Mouse (Mus musculus) MEL (cell line): ENCODE measurements around the gene Micall1. TPM values are rescaled to one million over a fixed set of nuclear protein-coding genes. Genes with fewer than 3 reads are reported as not detected.

Experiments
- DNase-seq: peaks from one replicate; pipeline ENCODE4 v3.0.0; 2011; ENCODE audit warnings: low read depth, low spot score
- H3K27ac ChIP-seq: 2 replicates; pipeline ENCODE4 v1.5.1; 2012; ENCODE audit warnings: low read depth, mild to moderate bottlenecking, control low read depth, low read length, moderate library complexity; ENCODE audit not compliant: control insufficient read depth
- H3K27me3 ChIP-seq, 2 experiments: fragments of 150-350 bp in 1 of 2; sonication (generic) in 1 of 2; 2 replicates each; pipeline ENCODE4 v1.6.1; 2012; ENCODE audit warnings: low read length in 2 of 2, mild to moderate bottlenecking in 2 of 2, improper control_type of control experiment in 1 of 2, moderate library complexity in 1 of 2; ENCODE audit not compliant: insufficient read depth in 2 of 2, control insufficient read depth in 1 of 2
- H3K36me3 ChIP-seq, 2 experiments: 2 replicates each; pipeline ENCODE4 v1.6.1; 2012 to 2014; ENCODE audit warnings: low read length in 2 of 2, improper control_type of control experiment in 1 of 2, inconsistent platforms in 1 of 2, mild to moderate bottlenecking in 1 of 2; ENCODE audit not compliant: insufficient read depth in 2 of 2, control insufficient read depth in 1 of 2
- H3K4me1 ChIP-seq, 2 experiments: fragments of 150-350 bp in 1 of 2; sonication (generic) in 1 of 2; 2 replicates each; pipeline ENCODE4 v1.6.1; 2012; ENCODE audit warnings: low read length in 2 of 2, improper control_type of control experiment in 1 of 2, mild to moderate bottlenecking in 1 of 2; ENCODE audit not compliant: insufficient read depth in 2 of 2, control insufficient read depth in 1 of 2
- H3K4me3 ChIP-seq, 2 experiments: fragments of 150-350 bp in 1 of 2; sonication (generic) in 1 of 2; 2 replicates each; pipeline ENCODE4 v1.5.1; 2012; ENCODE audit warnings: low read depth in 2 of 2, low read length in 2 of 2, mild to moderate bottlenecking in 2 of 2, moderate library complexity in 2 of 2, control low read depth in 1 of 2, improper control_type of control experiment in 1 of 2; ENCODE audit not compliant: control insufficient read depth in 1 of 2, insufficient read depth in 1 of 2
- H3K79me2 ChIP-seq: 2 replicates; pipeline ENCODE4 v1.6.1; 2012; ENCODE audit warnings: mild to moderate bottlenecking, low read length, moderate library complexity; ENCODE audit not compliant: control insufficient read depth, poor library complexity, insufficient read depth
- H3K9ac ChIP-seq: 2 replicates; pipeline ENCODE4 v1.6.1; 2012; ENCODE audit warnings: low read depth, mild to moderate bottlenecking, control low read depth, low read length, moderate library complexity; ENCODE audit not compliant: control insufficient read depth, poor library complexity, severe bottlenecking
- H3K9me3 ChIP-seq: fragments of 150-350 bp; sonication (generic); replicated peaks from 2 replicates; pipeline ENCODE4 v1.6.1; 2012; ENCODE audit warnings: mild to moderate bottlenecking, low read length, improper control_type of control experiment, moderate library complexity; ENCODE audit not compliant: insufficient read depth
- BHLHE40 ChIP-seq: IDR thresholded peaks from 2 replicates; pipeline ENCODE4 v1.6.1; 2012; ENCODE audit warnings: low read depth, mild to moderate bottlenecking, inconsistent platforms, low read length, improper control_type of control experiment, borderline replicate concordance
- CHD1 ChIP-seq: IDR thresholded peaks from 2 replicates; pipeline ENCODE4 v1.6.1; 2012; ENCODE audit warnings: low read depth, mild to moderate bottlenecking, inconsistent platforms, low read length, improper control_type of control experiment
- CHD2 ChIP-seq: IDR thresholded peaks from 2 replicates; pipeline ENCODE4 v1.6.1; 2011; ENCODE audit warnings: low read length, improper control_type of control experiment
- CTCF ChIP-seq, 3 experiments: IDR thresholded peaks in 2 of 3; conservative IDR thresholded peaks in 1 of 3; 2 replicates each; pipeline ENCODE4 v1.5.1; 2011 to 2012; ENCODE audit warnings: low read length in 3 of 3, low read depth in 2 of 3, mild to moderate bottlenecking in 2 of 3, improper control_type of control experiment in 1 of 3, inconsistent platforms in 1 of 3, mixed read lengths in 1 of 3, moderate library complexity in 1 of 3; ENCODE audit not compliant: control insufficient read depth in 1 of 3, insufficient read depth in 1 of 3, poor library complexity in 1 of 3, severe bottlenecking in 1 of 3
- E2F4 ChIP-seq: IDR thresholded peaks from 2 replicates; pipeline ENCODE4 v1.6.1; 2011; ENCODE audit warnings: low read depth, low read length, improper control_type of control experiment, borderline replicate concordance
- ELF1 ChIP-seq: IDR thresholded peaks from 2 replicates; pipeline ENCODE4 v1.6.1; 2014; ENCODE audit warnings: low read depth, mild to moderate bottlenecking, inconsistent platforms, low read length, improper control_type of control experiment, moderate library complexity
- EP300 ChIP-seq, 2 experiments: IDR thresholded peaks; 2 replicates each; pipeline ENCODE4 v1.6.1; 2011; ENCODE audit warnings: improper control_type of control experiment in 2 of 2, low read length in 2 of 2, low read depth in 1 of 2, mild to moderate bottlenecking in 1 of 2
- ETS1 ChIP-seq: IDR thresholded peaks from 2 replicates; pipeline ENCODE4 v1.6.1; 2012; ENCODE audit warnings: low read depth, mild to moderate bottlenecking, inconsistent platforms, low read length, improper control_type of control experiment, moderate library complexity
- GATA1 ChIP-seq: IDR thresholded peaks from 2 replicates; pipeline ENCODE4 v1.6.1; 2011; ENCODE audit warnings: low read depth, low read length, improper control_type of control experiment
- KAT2A ChIP-seq: conservative IDR thresholded peaks from 2 replicates; pipeline ENCODE4 v1.6.1; 2012; ENCODE audit warnings: low read depth, low read length, improper control_type of control experiment, inconsistent platforms
- MAFK ChIP-seq: IDR thresholded peaks from 2 replicates; pipeline ENCODE4 v1.6.1; 2011; ENCODE audit warnings: low read depth, mild to moderate bottlenecking, low read length, improper control_type of control experiment, borderline replicate concordance
- MAX ChIP-seq: IDR thresholded peaks from 2 replicates; pipeline ENCODE4 v1.6.1; 2011; ENCODE audit warnings: low read length, improper control_type of control experiment
- MXI1 ChIP-seq: IDR thresholded peaks from 2 replicates; pipeline ENCODE4 v1.6.1; 2011; ENCODE audit warnings: mild to moderate bottlenecking, low read depth, low read length, improper control_type of control experiment
- NELFE ChIP-seq: IDR thresholded peaks from 2 replicates; pipeline ENCODE4 v1.6.1; 2011; ENCODE audit warnings: low read depth, low read length, improper control_type of control experiment
- NRF1 ChIP-seq: IDR thresholded peaks from 2 replicates; pipeline ENCODE4 v1.6.1; 2014; ENCODE audit warnings: low read depth, mild to moderate bottlenecking, inconsistent platforms, low read length, improper control_type of control experiment, moderate library complexity; ENCODE audit not compliant: poor library complexity, insufficient read depth, severe bottlenecking
- POLR2A ChIP-seq, 2 experiments: IDR thresholded peaks; 2 replicates each; pipeline ENCODE4 v1.6.1; 2011 to 2012; ENCODE audit warnings: low read length in 2 of 2, mild to moderate bottlenecking in 2 of 2, control low read depth in 1 of 2, improper control_type of control experiment in 1 of 2, low read depth in 1 of 2, moderate library complexity in 1 of 2; ENCODE audit not compliant: control insufficient read depth in 1 of 2, insufficient read depth in 1 of 2, poor library complexity in 1 of 2
- RAD21 ChIP-seq: IDR thresholded peaks from 2 replicates; pipeline ENCODE4 v1.6.1; 2011; ENCODE audit warnings: mild to moderate bottlenecking, low read depth, low read length, improper control_type of control experiment
- RCOR1 ChIP-seq: IDR thresholded peaks from 2 replicates; pipeline ENCODE4 v1.6.1; 2012; ENCODE audit warnings: low read depth, mild to moderate bottlenecking, inconsistent platforms, low read length, improper control_type of control experiment
- SIN3A ChIP-seq: IDR thresholded peaks from 2 replicates; pipeline ENCODE4 v1.6.1; 2012; ENCODE audit warnings: low read length, improper control_type of control experiment, inconsistent platforms
- TBP ChIP-seq: IDR thresholded peaks from 2 replicates; pipeline ENCODE4 v1.8.0; 2011; ENCODE audit warnings: low read depth, low read length, improper control_type of control experiment
- UBTF ChIP-seq: IDR thresholded peaks from 2 replicates; pipeline ENCODE4 v1.6.1; 2012; ENCODE audit warnings: low read depth, mild to moderate bottlenecking, inconsistent platforms, low read length, improper control_type of control experiment, moderate library complexity, borderline replicate concordance; ENCODE audit not compliant: insufficient read depth
- USF1 ChIP-seq: IDR thresholded peaks from 2 replicates; pipeline ENCODE4 v1.6.1; 2014; ENCODE audit warnings: low read depth, mild to moderate bottlenecking, inconsistent platforms, low read length, improper control_type of control experiment, moderate library complexity
- USF2 ChIP-seq, 2 experiments: IDR thresholded peaks; 2 replicates each; pipeline ENCODE4 v1.6.1; 2011 to 2012; ENCODE audit warnings: improper control_type of control experiment in 2 of 2, low read length in 2 of 2, borderline replicate concordance in 1 of 2, inconsistent platforms in 1 of 2, low read depth in 1 of 2, mild to moderate bottlenecking in 1 of 2; ENCODE audit not compliant: insufficient read depth in 1 of 2
- ZC3H11A ChIP-seq: IDR thresholded peaks from 2 replicates; pipeline ENCODE4 v1.6.1; 2012; ENCODE audit warnings: low read depth, mild to moderate bottlenecking, inconsistent platforms, low read length, improper control_type of control experiment
- ZKSCAN1 ChIP-seq: IDR thresholded peaks from 2 replicates; pipeline ENCODE4 v1.6.1; 2012; ENCODE audit warnings: low read depth, mild to moderate bottlenecking, inconsistent platforms, low read length, improper control_type of control experiment, moderate library complexity
- ZMIZ1 ChIP-seq: IDR thresholded peaks from 2 replicates; pipeline ENCODE4 v1.6.1; 2012; ENCODE audit warnings: low read depth, mild to moderate bottlenecking, inconsistent platforms, low read length, improper control_type of control experiment, moderate library complexity
- ZNF384 ChIP-seq: IDR thresholded peaks from 2 replicates; pipeline ENCODE4 v1.6.1; 2012; ENCODE audit warnings: low read depth, mild to moderate bottlenecking, inconsistent platforms, low read length, improper control_type of control experiment
- polyA plus RNA-seq, 2 experiments: library from polyadenylated mRNA; stranded (reverse) in 1 of 2; unstranded in 1 of 2; fragments of >175 nt in 1 of 2; fragments of >200 nt in 1 of 2; gene quantifications; 2 replicates each; pipeline versions ENCODE4 v1.2.1 to v1.2.4; 2012; ENCODE audit warnings: low replicate concordance in 2 of 2, low read depth in 1 of 2; ENCODE audit not compliant: insufficient read length in 2 of 2, insufficient read depth in 1 of 2, missing spikeins in 1 of 2
- total RNA-seq: library from RNA; depleted of rRNA; stranded (reverse); fragments of 300-350 nt; gene quantifications from 2 replicates; pipeline ENCODE4 v1.2.3, GENCODE M21; 2012

Micall1 gene
- total and polyA plus RNA-seq, 3 experiments: 4.8 to 13.5 TPM; not detected in 1

DNA sequence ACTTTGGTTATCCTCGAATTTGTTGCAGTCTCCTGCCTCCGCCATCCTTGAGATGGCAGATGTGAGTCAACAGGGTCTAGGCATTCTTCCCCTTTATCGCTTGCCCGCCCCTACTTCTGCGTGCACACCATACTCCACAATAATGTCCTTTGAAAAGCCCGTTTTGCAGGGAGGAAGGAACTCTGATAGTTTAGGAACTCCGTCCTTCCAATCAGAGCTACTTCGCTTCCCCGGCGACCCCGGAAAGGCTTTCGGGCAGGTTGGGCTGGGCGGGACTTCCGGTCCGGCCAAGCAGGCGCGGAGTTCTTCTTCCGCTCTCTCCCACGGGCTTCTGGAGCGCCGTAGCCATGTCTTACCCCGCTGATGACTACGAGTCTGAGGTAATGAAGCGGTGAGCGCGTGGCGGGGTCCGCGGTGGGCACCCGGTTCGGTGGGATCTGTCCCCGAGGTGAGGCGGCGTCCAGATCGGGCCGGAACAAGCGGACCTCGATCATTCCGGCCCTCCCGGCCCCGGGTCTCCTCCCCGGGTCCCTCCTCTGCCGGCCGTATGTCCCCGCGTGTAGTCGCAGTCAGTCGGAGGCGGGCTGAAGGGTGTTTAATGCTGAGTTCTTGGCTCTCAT lies 33.7 kb upstream of the Micall1 start, which contains the start of gene Eif3l (continued):
- TF ChIP-seq POLR2A (IDR thresholded peaks at IDR 0.05; ENCODE audit: control insufficient read depth in 1 of 2, insufficient read depth in 1 of 2, low read depth in 1 of 2, low read length in 2 of 2, poor library complexity in 1 of 2) (peak; percentile 61 to 94; a peak in 3 of 4 replicates), ZMIZ1 (no peak; the same call in 1 of the 2 replicates), MAX (no peak; the same call in none of the 2 replicates), CHD2 (peak; percentile 74), NRF1 (peak; percentile 66), ZNF384 (no peak), ELF1 (peak; percentile 93), USF2 (IDR thresholded peaks at IDR 0.05; ENCODE audit: borderline replicate concordance in 1 of 2, insufficient read depth in 1 of 2, low read depth in 1 of 2, low read length in 2 of 2) (no peak), UBTF (no peak)
- TF ChIP-seq, all 39 proteins: peak for 20

DNA sequence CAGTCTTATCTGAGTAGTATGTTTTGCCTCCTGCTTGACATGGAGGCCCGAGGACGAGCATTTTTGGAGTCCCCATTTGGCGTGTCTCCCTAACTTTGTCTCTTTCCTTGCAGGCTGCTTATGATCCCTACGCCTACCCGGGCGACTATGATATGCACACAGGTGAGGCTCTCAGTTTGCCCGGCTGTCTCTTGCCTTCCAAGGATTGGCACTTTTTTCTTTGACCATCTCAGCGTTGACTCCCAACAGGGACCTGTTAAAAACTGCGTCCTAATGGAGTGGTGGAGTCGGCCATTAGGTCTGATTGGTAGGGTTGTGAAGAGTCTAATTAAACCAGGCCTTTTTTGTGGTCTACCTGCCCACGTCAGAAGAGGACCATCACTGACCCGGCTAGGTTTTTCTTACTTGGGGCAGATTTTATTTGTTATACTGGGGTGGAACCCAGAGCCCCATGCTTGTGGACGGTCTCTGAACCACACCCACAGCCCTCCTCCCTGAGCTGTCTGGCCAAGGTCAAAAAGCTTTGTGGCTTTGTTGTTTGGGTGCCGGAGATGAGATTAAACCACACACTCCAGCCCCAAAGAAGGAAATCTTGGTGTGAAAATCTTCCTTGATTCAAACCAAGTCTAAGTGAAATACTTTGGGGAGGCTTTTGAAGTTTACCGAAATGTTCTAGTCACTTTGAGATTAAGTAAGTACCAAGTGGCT lies 32.9 kb upstream of the Micall1 start:
- Histone ChIP-seq H3K27me3 (no peaks in the 10 kb centered on the region), H3K79me2 (peaks cover 29% of the 10 kb centered on the region), H3K9me3 (no peaks in the 10 kb centered on the region), H3K4me3 (peak overlapping the region; percentile 83 to 89), H3K27ac (peak overlapping the region; percentile 82), H3K4me1 (peaks cover 0 to 18% of the 10 kb centered on the region in 2 experiments; a peak in 2 of 4 replicates), H3K9ac (peak overlapping the region; percentile 98), H3K36me3 (peaks cover 14 to 17% of the 10 kb centered on the region in 2 experiments)
- TF ChIP-seq RCOR1: peak; percentile 37; the same call in 1 of the 2 replicates
- no peak for TF ChIP-seq GATA1
- no peak for TF ChIP-seq POLR2A (IDR thresholded peaks at IDR 0.05; ENCODE audit: control insufficient read depth in 1 of 2, insufficient read depth in 1 of 2, low read depth in 1 of 2, low read length in 2 of 2, poor library complexity in 1 of 2)
- no peak for TF ChIP-seq MAX
- no peak for DNase-seq

DNA sequence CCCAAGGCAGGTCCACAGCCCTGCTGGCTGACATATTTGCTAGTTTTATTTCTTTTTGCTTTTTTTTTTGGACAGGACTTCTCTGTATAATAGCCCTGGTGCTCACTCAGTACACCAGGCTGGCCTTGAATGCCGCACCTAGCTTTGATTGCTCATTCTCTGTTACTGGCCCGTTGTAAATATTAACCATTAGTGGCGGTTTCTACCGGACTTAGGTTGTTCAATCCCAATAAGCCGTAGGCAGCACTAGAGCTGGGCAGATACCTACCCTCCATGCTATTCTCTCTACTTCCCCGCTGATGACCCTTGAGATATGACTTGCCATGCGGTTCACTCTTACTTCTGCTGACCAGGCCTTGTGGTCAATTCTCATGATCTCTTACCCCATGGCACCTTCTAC lies 29.1 kb upstream of the Micall1 start:
- Histone ChIP-seq H3K36me3 (peaks cover 9 to 26% of the 10 kb centered on the region in 2 experiments), H3K4me1 (peaks cover 0 to 13% of the 10 kb centered on the region in 2 experiments; a peak in 2 of 4 replicates), H3K27ac (no peak overlapping the region), H3K79me2 (peaks cover 29% of the 10 kb centered on the region), H3K9me3 (no peaks in the 10 kb centered on the region), H3K27me3 (no peaks in the 10 kb centered on the region), H3K9ac (no peak overlapping the region), H3K4me3 (no peak overlapping the region)
- DNase-seq: no peak
- TF ChIP-seq EP300 (IDR thresholded peaks at IDR 0.05; ENCODE audit: low read depth in 1 of 2, low read length in 2 of 2) (no peak), BHLHE40 (no peak), RAD21 (no peak), NELFE (no peak), CTCF (IDR thresholded peaks at IDR 0.05 in 2 of 3, conservative IDR thresholded peaks at IDR 0.05 in 1 of 3; ENCODE audit: control insufficient read depth in 1 of 3, insufficient read depth in 1 of 3, low read depth in 2 of 3, low read length in 3 of 3, poor library complexity in 1 of 3, severe bottlenecking in 1 of 3) (no peak), MAFK (no peak), CHD2 (no peak), ZKSCAN1 (no peak), USF1 (no peak), RCOR1 (no peak), ZC3H11A (no peak), MXI1 (no peak), TBP (no peak), UBTF (no peak), CHD1 (no peak), ETS1 (no peak), SIN3A (no peak), E2F4 (no peak), KAT2A (no peak)
